Mouse (Mus musculus) megakaryocyte, embryonic 14.5 days (primary cell): ENCODE data around the gene Spin2c.

ENCODE experiments used
- FLI1 ChIP-seq: IDR thresholded peaks from 2 replicates; pipeline ENCODE4 v1.6.1; 2012; ENCODE audit warnings: low read length, inconsistent platforms, mixed read lengths
- GATA1 ChIP-seq: IDR thresholded peaks from 3 replicates; pipeline ENCODE4 v1.6.1; 2012; ENCODE audit warnings: mixed read lengths, low read length, inconsistent platforms, borderline replicate concordance

DNA sequence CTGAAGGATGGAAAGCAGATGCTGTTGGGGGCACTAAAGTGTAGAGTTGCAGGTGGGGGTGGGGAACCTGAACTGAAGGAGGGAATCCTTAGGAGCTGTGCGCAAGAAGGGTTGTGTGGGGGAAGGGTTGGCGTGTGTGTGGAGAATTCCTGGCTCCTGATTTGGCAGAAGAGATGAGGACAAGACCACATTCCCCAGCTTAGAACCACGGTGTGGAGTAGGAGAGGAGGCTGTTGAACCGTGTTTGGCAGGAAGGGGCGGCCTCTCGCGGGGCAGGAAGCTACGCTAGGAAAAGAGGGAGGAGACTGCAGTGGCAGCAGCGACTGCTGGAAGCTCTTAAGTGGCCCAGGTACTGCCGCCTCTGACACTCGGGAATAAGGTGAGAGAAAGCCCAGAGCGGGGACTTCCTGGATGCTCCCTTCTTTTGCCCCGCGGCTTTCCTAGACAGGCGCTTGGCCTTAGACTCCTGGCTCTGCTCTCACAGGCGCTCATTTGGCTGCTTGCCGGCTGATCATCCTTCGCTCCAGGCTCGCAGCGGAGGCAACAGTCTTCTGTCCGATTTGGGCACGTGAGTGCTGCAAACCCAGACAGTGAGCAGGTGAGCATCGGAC is at the start of gene Spin2c:
- TF ChIP-seq GATA1 = no peak
- TF ChIP-seq FLI1 = no peak
